Mouse (Mus musculus) limb, embryonic 13.5 days (tissue): ENCODE measurements around the gene Slc5a6. TPM values are rescaled to one million over a fixed set of nuclear protein-coding genes. Genes with fewer than 3 reads are reported as not detected.

Experiments
- ATAC-seq: fragments of 200-750 bp; cut with Nextera tagmentation; 2 replicates; pipeline ENCODE4 v1.8.0; 2017; ENCODE audit warnings: low read depth, moderate number of reproducible peaks, moderate TSS enrichment; ENCODE audit not compliant: low FRiP score
- H3K27ac ChIP-seq: fragments of 300-500 bp; sonication (generic); 2 replicates; pipeline ENCODE4 v1.5.1; 2015; ENCODE audit warnings: inconsistent platforms, mild to moderate bottlenecking, moderate library complexity
- H3K27me3 ChIP-seq: fragments of 300-500 bp; sonication (generic); 2 replicates; pipeline ENCODE4 v1.6.1; 2015; ENCODE audit warnings: mild to moderate bottlenecking, inconsistent platforms
- H3K36me3 ChIP-seq: fragments of 300-500 bp; sonication (generic); 2 replicates; pipeline ENCODE4 v1.6.1; 2015; ENCODE audit warnings: inconsistent platforms, mild to moderate bottlenecking, moderate library complexity
- H3K4me1 ChIP-seq: fragments of 300-500 bp; sonication (generic); 2 replicates; pipeline ENCODE4 v1.6.1; 2015; ENCODE audit warnings: inconsistent platforms
- H3K4me2 ChIP-seq: fragments of 300-500 bp; sonication (generic); replicated peaks from 2 replicates; pipeline ENCODE4 v1.6.1; 2015; ENCODE audit warnings: inconsistent platforms, mild to moderate bottlenecking, moderate library complexity
- H3K4me3 ChIP-seq: fragments of 300-500 bp; sonication (generic); 2 replicates; pipeline ENCODE4 v1.5.1; 2015; ENCODE audit warnings: moderate library complexity, mild to moderate bottlenecking, inconsistent platforms
- H3K9ac ChIP-seq: fragments of 300-500 bp; sonication (generic); 2 replicates; pipeline ENCODE4 v1.6.1; 2015; ENCODE audit warnings: mild to moderate bottlenecking, inconsistent platforms
- H3K9me3 ChIP-seq: fragments of 300-500 bp; sonication (generic); 2 replicates; pipeline ENCODE4 v1.6.1; 2016; ENCODE audit warnings: inconsistent platforms
- WGBS: fragments of 180-500 bp; shearing (Covaris S2); methylation state at CpG from one replicate; pipeline ENCODE4 v1.1.7; 2015; 5-methylcytosine and 5-hydroxymethylcytosine counted together
- polyA plus RNA-seq: library from polyadenylated mRNA; unstranded; fragments of >200 nt; fragmentation: Nextera tagmentation; extraction: Ambion mirVana; gene quantifications from 2 replicates; pipeline ENCODE4 v1.2.1, GENCODE M21; 2015

The Slc5a6 gene
- polyA plus RNA-seq, result 13.4 and 14.1 TPM in 2 replicates

DNA sequence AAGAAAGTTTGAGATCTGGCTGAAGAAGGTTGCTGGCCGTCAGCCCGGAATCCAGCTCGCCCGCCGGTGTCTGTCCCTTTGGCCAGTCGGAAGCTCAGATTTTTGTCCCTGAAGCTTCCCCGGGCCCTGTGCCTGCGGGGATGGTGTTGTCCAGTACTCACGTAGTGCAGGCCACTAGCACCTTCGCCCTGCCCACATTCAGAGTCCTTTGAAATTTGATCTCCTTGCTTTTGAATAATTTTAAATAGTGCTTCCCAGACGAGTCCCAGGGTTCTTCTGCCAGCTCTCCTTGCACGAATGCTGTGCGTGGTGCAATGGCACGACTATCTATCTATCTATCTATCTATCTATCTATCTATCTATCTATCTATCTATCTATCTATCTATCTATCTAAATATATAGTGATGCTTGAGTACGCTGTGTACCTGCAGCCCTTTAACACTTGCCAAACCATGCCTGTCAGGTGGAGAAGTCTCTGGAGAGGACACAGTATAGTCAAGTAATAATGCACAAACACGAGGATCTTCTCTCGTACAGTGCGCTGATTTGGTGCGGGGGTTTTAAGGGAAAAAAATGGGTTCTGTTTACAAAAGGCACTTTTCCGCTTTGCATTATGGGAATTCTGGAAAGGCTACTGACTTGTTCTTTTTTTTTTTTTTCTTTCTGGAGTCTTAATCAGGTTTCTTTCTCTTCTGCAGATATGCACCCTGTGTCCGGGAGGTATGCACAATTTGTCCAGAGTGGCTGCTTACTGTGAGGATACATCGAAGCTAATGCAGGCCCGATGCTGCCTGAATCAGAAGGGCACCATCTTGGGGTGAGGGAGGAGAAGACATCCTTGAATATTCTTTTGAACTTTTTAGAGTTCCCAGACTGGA, at the start of gene Slc5a6:
Gene Slc5a6 (minus strand): TSS at position 162 of the 879 bp plus-strand sequence.
- no peaks in the 10 kb centered on the region for H3K27me3 ChIP-seq
- H3K9me3 ChIP-seq, result no peaks in the 10 kb centered on the region
- H3K4me2 ChIP-seq, result peak within 1 kb of the TSS; percentile 82
- peak within 1 kb of the TSS; percentile 73 for H3K4me3 ChIP-seq
- peaks cover 12% of the 10 kb centered on the region for H3K4me1 ChIP-seq
- peak; percentile 14 for ATAC-seq
- H3K36me3 ChIP-seq, result peaks cover 17% of the 10 kb centered on the region
- H3K9ac ChIP-seq, result peak within 1 kb of the TSS; percentile 88
- WGBS, result under 1% methylated on average over 23 of the region's 23 CpGs
- H3K27ac ChIP-seq, result peak within 1 kb of the TSS; percentile 96

DNA sequence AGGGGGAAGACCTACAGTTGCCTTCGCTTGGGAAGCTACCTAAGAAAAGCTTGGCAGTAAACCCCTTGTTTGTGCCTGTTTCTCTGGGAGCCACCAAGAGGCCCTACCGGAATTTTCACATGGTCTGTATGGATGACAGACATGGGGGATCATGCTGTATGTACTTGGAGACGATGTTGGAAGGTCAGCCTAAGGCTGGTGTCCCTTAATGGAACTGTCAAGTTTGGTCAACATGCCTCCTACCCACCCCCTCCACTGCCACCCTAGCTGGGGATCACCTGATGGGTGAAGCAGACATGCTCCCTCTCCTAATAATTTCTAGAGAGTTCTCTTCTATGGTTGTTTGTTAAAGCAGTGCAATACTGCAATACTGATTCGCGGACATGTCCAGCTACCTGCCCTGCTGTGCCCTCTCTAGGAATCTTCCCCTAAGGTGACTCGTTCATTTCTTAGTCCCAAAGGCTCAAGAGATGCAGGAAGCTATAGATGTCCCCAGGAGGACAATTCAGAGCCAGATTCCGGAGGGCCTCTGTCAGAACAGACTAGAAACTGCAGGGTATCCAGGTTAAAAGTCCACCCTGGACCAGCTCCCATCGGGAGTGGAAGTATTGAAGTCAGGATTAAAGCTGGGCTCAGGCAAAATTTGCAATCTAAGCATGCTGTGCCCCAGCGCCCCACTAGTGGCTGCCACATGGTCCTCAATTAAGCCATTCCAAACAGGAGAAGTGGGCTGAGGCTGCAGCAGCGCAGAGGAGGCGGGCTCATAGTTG, 47.2 kb upstream of the Slc5a6 start:
- peak overlapping the region; percentile 23 for H3K4me3 ChIP-seq
- WGBS, result 25% methylated on average over 11 of the region's 11 CpGs

DNA sequence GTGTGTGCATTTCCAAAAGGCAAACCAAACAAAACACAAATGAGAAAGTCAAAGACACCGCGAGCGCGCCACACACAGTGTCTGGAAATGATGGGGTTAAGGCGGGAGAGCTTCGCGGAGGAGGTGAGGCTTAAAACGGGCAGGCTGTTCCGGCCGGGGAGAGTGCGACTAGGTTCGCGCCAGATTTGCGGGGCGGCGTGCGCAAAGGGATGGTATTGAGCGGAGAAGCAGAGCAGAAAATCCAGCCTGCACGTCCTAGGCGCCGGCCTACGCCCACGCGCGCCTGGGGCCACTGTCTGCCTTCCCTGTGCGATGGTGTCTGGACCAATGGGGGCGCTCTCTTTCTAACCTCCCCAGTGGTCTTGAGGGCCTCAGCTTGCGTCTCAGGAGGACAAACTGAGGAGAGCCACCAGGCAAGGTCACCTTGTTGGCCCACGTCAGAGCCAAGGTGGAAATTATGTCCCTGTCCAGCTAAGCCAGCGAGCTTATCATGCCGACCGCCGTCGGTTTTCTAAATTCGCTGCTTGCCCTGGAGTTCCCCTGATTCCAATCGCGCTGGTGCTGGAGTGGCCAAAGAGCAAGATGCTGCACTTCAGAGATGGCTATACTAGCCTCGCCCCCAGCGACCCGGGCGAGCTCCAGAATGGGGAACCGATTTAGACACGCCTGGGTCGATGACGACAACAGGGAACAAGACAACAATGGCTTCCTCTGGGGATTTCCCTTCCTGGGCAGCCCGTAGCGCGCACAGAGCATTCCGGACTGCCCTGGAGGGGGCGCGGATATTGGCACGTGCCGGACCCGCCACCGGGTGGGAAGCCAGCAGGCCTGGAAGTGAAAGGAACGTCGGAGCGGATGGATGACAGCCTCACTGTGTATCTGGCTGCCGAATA, 46.3 kb upstream of the Slc5a6 start:
- H3K4me2 ChIP-seq, result peak overlapping the region; percentile 79
- H3K27ac ChIP-seq, result no peak overlapping the region
- no peak for ATAC-seq
- H3K4me1 ChIP-seq, result peaks cover 34% of the 10 kb centered on the region
- H3K4me3 ChIP-seq, result peak overlapping the region; percentile 23
- H3K27me3 ChIP-seq, result peaks cover 96% of the 10 kb centered on the region
- 0 out of 2 replicates have a peak overlapping the region, but pooled peaks have one; percentile 13 for H3K9ac ChIP-seq
- under 1% methylated on average over 59 of the region's 59 CpGs for WGBS
- no peaks in the 10 kb centered on the region for H3K36me3 ChIP-seq
- H3K9me3 ChIP-seq, result no peaks in the 10 kb centered on the region

More for the DNA sequence above, 47.2 kb upstream of the Slc5a6 start:
- Histone ChIP-seq H3K4me2 (peak overlapping the region; percentile 79), H3K36me3 (no peaks in the 10 kb centered on the region), H3K9me3 (no peaks in the 10 kb centered on the region), H3K27ac (no peak overlapping the region), H3K4me1 (peaks cover 34% of the 10 kb centered on the region), H3K27me3 (peaks cover 90% of the 10 kb centered on the region), H3K9ac (no peak overlapping the region)
- ATAC-seq, result no peak

DNA sequence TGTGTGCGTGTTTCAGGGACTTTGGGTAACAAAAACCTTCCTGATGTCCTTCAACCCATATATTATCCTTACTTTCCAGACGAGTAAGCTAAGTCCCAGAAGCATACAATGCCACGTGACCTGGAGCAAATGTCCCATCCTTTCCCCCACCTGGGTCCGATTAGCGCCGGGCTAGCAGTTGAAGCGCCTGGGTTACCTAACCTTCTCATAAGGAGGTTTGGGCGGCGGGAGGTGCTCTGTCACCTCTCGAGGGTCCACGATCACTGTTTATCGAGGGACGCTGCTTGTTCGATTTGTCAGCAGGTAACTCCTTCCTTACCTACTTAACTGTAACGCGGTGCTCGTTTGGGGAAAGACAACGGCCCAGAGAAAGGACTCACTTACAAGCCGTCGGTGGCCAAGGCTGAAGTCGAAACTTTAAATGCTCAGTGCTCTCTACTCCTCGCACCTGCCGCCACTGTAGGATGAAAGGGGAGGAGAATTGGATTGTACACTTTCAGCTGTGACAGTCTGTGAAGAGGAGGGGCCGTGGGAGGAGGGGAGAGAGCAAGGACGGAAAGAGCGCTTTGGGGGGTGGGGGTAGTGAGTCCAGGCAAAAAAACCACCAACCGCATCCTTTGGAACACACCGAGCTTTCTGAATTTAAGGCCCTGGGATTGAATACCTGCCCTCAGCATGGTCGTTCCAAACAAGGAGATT, 45.5 kb upstream of the Slc5a6 start:
- H3K4me1 ChIP-seq, result peaks cover 34% of the 10 kb centered on the region
- H3K27ac ChIP-seq, result no peak overlapping the region
- H3K36me3 ChIP-seq, result no peaks in the 10 kb centered on the region
- no peak overlapping the region for H3K9ac ChIP-seq
- H3K4me3 ChIP-seq, result peak overlapping the region; percentile 23
- ATAC-seq, result no peak
- 3% methylated on average over 29 of the region's 29 CpGs for WGBS
- no peaks in the 10 kb centered on the region for H3K9me3 ChIP-seq
- peak overlapping the region; percentile 79 for H3K4me2 ChIP-seq
- H3K27me3 ChIP-seq, result peaks cover 100% of the 10 kb centered on the region

DNA sequence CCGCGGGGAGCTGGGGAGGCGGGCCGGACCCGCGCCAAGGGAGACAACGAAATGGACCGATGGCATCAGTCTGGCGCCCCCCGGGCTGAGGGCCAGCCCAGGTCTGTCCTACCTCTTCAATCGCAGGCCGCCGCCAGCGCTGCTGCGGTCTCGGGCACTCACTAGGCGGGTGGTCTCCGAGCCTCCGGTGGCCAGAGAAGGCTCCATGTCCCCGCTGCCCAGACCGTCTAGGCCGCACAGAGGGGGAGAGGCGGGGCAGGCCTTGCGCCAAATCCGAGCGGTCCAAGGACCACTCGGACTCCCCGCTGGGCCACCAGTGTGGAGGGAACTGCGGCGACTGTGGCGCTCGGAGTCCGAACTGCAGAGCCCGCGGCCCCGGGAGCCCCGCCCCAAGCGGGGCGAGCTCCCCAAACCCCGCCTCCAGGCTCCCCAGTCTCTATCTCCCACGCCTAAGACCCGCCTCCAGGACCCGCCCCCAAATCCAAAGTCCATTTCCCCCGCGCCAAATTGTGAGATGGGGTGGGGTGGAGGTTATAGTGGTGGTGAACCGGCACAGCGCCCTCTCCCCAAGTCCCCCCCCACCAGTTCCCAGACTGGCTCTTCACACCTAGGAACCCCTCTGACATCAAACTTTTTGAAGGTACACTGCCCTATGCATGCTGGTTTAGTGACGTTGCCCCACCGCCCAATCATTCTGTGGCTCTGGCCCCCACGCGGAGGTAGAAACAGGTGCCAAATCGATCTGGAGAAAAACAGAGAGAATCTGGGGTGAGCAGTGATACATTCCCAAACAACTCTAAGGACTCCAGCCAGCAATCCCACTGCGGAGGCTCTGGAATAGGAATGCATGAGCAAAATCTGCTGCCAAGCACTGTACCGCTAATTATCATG, 44.7 kb upstream of the Slc5a6 start:
- peak; percentile 43; the same call in 1 of the 2 replicates for ATAC-seq
- H3K27ac ChIP-seq, result no peak overlapping the region
- peak overlapping the region; percentile 79 for H3K4me2 ChIP-seq
- H3K27me3 ChIP-seq, result peaks cover 100% of the 10 kb centered on the region
- H3K4me1 ChIP-seq, result peaks cover 34% of the 10 kb centered on the region
- peak overlapping the region; percentile 48 for H3K4me3 ChIP-seq
- H3K36me3 ChIP-seq, result no peaks in the 10 kb centered on the region
- under 1% methylated on average over 52 of the region's 54 CpGs for WGBS
- peak overlapping the region; percentile 63 for H3K9ac ChIP-seq
- no peaks in the 10 kb centered on the region for H3K9me3 ChIP-seq

DNA sequence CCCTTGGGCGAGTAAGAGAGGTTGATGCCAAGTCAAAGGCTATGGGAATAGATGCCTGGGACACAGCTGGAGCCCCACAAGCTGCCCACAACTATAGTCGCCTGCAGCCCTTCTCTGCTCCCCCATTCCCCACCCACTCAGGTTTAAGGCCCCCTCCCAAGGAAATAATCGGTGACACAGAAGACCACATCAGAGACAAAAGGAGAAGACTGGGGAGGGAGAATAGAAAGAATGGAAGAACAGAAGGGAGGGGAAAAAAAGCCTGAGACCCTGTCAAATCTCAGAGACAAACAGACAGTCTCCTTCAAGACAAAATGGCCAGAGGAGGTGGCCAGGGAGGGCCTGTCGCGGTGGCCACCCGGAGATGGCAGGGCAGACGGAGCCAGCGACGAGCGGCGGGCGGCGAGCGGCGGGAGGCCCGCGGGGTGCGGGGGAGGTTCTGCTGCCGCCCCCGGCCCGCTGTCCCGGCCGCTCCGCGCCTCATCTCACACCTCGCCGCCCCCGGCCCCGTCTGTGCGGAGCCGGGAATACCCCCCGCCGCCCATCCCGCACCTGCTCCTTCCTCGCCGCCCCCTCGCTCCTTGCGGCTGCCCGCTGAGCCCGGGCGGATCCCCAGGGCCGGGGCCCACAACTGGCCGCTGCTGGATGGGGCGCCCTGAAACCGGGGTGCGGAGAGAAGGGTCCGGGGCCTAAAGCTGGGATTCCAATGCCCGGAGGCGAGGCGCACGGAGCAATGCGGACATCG, 43.7 kb upstream of the Slc5a6 start:
- no peaks in the 10 kb centered on the region for H3K36me3 ChIP-seq
- peaks cover 34% of the 10 kb centered on the region for H3K4me1 ChIP-seq
- H3K27ac ChIP-seq, result no peak overlapping the region
- ATAC-seq, result no peak
- peak overlapping the region; percentile 48 for H3K4me3 ChIP-seq
- H3K4me2 ChIP-seq, result peak overlapping the region; percentile 79
- no peaks in the 10 kb centered on the region for H3K9me3 ChIP-seq
- peaks cover 100% of the 10 kb centered on the region for H3K27me3 ChIP-seq
- H3K9ac ChIP-seq, result peak overlapping the region; percentile 63
- WGBS, result 1% methylated on average over 44 of the region's 53 CpGs

DNA sequence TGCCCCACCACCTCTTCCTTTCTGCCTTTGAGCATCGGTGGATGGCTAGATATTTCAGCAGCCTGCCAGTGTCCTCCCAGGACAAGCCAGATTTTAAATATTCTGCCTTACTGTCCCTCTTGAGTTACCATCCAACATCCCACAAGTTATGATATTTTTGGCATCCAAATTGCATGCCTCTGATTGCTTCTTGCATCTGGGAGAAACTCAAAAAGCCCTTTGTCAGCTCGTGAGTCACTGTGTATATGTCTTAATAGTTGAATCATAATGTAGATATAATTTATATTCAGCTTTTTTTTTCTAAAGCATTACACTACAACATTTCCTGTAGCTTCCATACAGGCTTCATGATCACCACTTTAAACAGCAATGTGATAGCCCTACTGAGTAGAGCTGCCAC, 38.4 kb upstream of the Slc5a6 start:
- no peaks in the 10 kb centered on the region for H3K9me3 ChIP-seq
- H3K27ac ChIP-seq, result no peak overlapping the region
- 78% methylated on average over 2 of the region's 2 CpGs for WGBS
- no peak overlapping the region for H3K9ac ChIP-seq
- no peaks in the 10 kb centered on the region for H3K36me3 ChIP-seq
- H3K4me2 ChIP-seq, result no peak overlapping the region
- H3K4me3 ChIP-seq, result no peak overlapping the region
- peaks cover 78% of the 10 kb centered on the region for H3K27me3 ChIP-seq
- ATAC-seq, result no peak
- peaks cover 9% of the 10 kb centered on the region for H3K4me1 ChIP-seq

DNA sequence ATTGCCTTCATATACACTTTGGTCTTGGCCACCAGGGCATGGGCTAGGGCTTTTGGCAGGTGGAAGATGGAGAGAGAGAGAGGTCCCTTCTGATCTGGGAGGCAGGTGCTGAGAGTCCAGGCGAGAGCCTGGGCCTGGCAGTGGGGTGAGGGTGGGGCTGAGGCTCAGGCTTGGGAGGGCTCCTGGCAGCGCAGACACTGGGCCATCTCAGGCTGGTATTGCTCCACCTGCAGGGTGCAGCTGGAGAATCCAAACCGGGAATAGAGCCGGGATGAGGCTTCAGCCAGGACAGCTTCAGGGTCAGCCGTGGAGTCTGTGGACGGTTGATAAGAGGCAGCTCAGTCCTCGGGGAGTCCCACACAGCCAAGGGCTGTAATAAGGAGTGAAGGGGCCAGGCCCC, 37.9 kb upstream of the Slc5a6 start:
- no peak overlapping the region for H3K27ac ChIP-seq
- H3K4me2 ChIP-seq, result no peak overlapping the region
- 35% methylated on average over 7 of the region's 7 CpGs for WGBS
- H3K27me3 ChIP-seq, result peaks cover 74% of the 10 kb centered on the region
- no peak overlapping the region for H3K4me3 ChIP-seq
- ATAC-seq, result no peak
- H3K4me1 ChIP-seq, result peaks cover 8% of the 10 kb centered on the region
- H3K9me3 ChIP-seq, result no peaks in the 10 kb centered on the region
- no peaks in the 10 kb centered on the region for H3K36me3 ChIP-seq
- H3K9ac ChIP-seq, result no peak overlapping the region

DNA sequence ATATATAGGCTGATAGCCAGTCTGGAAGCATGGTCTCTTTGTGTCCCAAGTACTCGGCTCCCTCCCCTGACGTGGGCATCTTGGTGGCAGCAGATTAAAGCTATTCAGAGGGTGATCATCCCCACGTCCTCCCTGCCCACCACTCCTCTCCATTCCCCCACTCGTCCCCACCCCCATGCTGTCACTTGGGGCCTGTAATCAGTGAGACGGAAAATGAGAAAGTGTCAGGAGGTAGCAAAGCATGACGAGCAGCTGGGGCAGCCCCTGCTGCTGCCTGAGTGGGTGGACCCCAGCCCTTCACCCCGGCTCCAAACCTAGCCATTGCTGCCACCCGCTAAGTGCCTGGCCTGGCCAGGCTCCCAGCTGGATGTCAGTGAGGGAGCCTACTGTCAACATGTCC, 35.2 kb upstream of the Slc5a6 start:
- Histone ChIP-seq H3K36me3 (peaks cover 4% of the 10 kb centered on the region), H3K9ac (no peak overlapping the region), H3K4me1 (peaks cover 8% of the 10 kb centered on the region), H3K4me3 (no peak overlapping the region), H3K4me2 (no peak overlapping the region), H3K9me3 (no peaks in the 10 kb centered on the region), H3K27ac (no peak overlapping the region), H3K27me3 (peaks cover 47% of the 10 kb centered on the region)
- 15% methylated on average over 8 of the region's 8 CpGs for WGBS
- ATAC-seq, result no peak
